Mouse (Mus musculus) thymus, adult 2 months (tissue): ENCODE measurements around the gene Cdc34. TPM values are rescaled to one million over a fixed set of nuclear protein-coding genes. Genes with fewer than 3 reads are reported as not detected.

Experiments
- DNase-seq: peaks from one replicate; pipeline ENCODE4 v3.0.0; 2021
- H3K27ac ChIP-seq: fragments of 200-500 bp; 2 replicates; pipeline ENCODE4 v1.5.1; 2012; ENCODE audit warnings: low read length, control low read depth; ENCODE audit not compliant: control insufficient read depth, insufficient read depth
- H3K27me3 ChIP-seq: fragments of 200-500 bp; 2 replicates; pipeline ENCODE4 v1.6.1; 2012; ENCODE audit warnings: mild to moderate bottlenecking, low read length, moderate library complexity, mixed read lengths; ENCODE audit not compliant: control insufficient read depth, insufficient read depth
- H3K36me3 ChIP-seq: fragments of 200-500 bp; 2 replicates; pipeline ENCODE4 v1.6.1; 2012; ENCODE audit warnings: mild to moderate bottlenecking, low read length, moderate library complexity; ENCODE audit not compliant: control insufficient read depth, insufficient read depth
- H3K4me1 ChIP-seq: fragments of 200-500 bp; replicated peaks from 2 replicates; pipeline ENCODE4 v1.6.1; 2012; ENCODE audit warnings: low read length; ENCODE audit not compliant: control insufficient read depth, insufficient read depth
- H3K4me3 ChIP-seq: fragments of 200-500 bp; 2 replicates; pipeline ENCODE4 v1.5.1; 2012; ENCODE audit warnings: mild to moderate bottlenecking, low read length, control low read depth, moderate library complexity; ENCODE audit not compliant: control insufficient read depth, insufficient read depth
- CTCF ChIP-seq: fragments of 200-500 bp; IDR thresholded peaks from 2 replicates; pipeline ENCODE4 v1.5.1; 2012; ENCODE audit warnings: mild to moderate bottlenecking, control low read depth, low read length, moderate library complexity, borderline replicate concordance; ENCODE audit not compliant: control insufficient read depth, poor library complexity, insufficient read depth; ENCODE audit errors: extremely low read depth
- POLR2A ChIP-seq: fragments of 200-500 bp; IDR thresholded peaks from 2 replicates; pipeline ENCODE4 v1.6.1; 2012; ENCODE audit warnings: mild to moderate bottlenecking, low read length, control low read depth, moderate library complexity; ENCODE audit not compliant: control insufficient read depth, poor library complexity, insufficient read depth; ENCODE audit errors: extremely low read depth
- WGBS: fragments of 180-500 bp; shearing (Covaris S2); methylation state at CpG from one replicate; pipeline ENCODE4 v1.1.7; 2018; 5-methylcytosine and 5-hydroxymethylcytosine counted together
- polyA plus RNA-seq: library from polyadenylated mRNA; depleted of rRNA; stranded (reverse); fragments of >200 nt; gene quantifications from 2 replicates; pipeline ENCODE4 v1.2.3, GENCODE M21; 2012

Gene Cdc34
- polyA plus RNA-seq, 1 experiment: 309 TPM

DNA sequence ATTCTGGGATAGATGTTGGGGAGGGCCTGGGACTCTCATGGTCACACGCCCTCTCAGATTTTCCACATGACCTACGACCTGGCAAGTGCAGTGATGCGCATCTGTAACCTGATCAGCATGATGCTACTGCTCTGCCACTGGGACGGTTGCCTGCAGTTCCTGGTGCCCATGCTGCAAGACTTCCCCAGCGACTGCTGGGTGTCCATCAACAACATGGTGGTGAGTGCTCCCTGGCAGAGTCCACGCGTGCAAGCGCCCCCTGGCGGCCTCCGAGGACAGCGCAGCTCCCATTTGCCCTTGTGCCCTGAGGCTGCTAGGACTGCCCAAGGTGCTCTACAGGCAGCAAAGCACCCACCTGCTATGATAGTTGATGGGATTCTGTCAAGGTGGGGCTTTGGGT is 44.1 kb downstream of the Cdc34 start:
- Histone ChIP-seq H3K4me3 (no peak overlapping the region), H3K27ac (no peak overlapping the region), H3K27me3 (no peaks in the 10 kb centered on the region; the same call in 1 of the 2 replicates), H3K4me1 (no peaks in the 10 kb centered on the region), H3K36me3 (no peaks in the 10 kb centered on the region)
- WGBS: 42% methylated on average over 11 of the region's 11 CpGs
- TF ChIP-seq POLR2A (no peak), CTCF (peak; percentile 85; the same call in 1 of the 2 replicates)
- DNase-seq: peak; percentile 57

DNA sequence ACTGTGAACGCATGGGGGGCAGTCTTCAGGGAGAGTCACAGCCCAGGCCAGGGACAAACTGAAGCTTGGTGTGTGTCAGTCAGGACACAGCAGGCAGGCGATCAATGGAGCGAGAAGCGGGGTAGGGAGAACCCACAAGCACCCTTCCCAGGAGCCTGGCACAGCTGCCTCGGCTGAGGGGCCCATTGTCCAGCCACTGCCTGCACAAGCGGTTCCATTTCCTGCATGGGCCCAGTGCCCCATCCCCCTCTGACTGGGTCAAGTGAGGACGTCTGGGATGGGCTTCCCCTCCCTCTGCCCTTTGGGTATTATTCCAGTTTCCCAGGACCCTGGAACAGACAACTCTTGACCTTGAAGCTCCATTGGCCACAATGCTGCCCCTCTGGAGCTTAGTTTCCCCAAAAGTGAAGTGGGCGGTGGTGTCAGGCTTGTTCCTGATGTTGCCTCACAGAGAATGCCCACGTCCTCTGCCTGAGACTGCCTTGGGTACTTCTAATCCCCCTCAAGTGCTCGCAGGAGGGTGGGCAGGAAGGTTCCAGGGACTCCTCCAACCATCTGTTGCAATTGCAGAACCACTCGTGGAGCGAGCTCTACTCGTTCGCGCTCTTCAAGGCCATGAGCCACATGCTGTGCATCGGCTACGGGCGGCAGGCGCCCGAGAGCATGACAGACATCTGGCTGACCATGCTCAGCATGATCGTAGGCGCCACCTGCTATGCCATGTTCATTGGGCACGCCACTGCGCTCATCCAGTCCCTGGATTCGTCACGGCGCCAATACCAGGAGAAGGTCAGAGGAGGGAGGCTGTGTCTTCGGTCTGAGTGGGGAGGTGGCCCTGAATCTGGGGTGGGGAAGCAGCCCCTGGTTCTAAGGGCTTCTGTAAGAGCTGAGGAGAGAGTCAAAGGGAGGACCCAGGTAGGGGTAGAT is 46.6 kb downstream of the Cdc34 start:
- no peak for DNase-seq
- Histone ChIP-seq H3K27me3 (no peaks in the 10 kb centered on the region), H3K4me3 (no peak overlapping the region), H3K27ac (no peak overlapping the region), H3K36me3 (no peaks in the 10 kb centered on the region), H3K4me1 (no peaks in the 10 kb centered on the region)
- TF ChIP-seq CTCF (no peak), POLR2A (no peak)
- WGBS: 72% methylated on average over 28 of the region's 28 CpGs

DNA sequence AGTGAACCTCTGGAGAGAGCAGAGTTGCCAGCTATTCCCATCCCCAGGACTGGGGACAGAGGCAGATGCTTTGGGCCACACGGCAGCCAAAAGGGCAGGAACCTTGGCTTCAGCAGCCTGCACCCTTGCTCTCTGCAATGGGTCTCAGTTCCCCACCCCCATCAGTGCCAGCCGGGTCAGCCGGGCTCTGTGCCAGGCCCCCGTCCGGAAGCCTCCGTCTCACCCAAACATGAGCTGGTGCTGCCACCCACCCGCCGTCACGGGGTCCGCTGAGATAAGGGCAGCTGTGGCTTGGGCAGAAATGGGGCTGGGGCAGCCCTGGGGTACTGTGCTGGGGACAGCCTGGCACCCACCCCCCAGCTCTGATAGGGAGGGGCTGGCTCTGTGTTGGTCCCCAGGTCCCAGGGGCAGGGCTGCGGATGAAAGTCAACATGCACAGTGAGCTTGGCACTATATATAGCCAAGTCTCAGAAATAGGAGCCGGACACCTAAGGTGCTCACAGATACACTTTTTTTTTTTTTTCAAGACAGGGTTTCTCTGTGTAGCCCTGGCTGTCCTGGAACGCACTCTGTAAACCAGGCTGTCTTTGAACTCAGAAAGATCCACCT is 47.5 kb downstream of the Cdc34 start:
- Histone ChIP-seq H3K4me1 (no peaks in the 10 kb centered on the region), H3K36me3 (no peaks in the 10 kb centered on the region), H3K4me3 (no peak overlapping the region), H3K27me3 (no peaks in the 10 kb centered on the region), H3K27ac (no peak overlapping the region)
- 52% methylated on average over 13 of the region's 13 CpGs for WGBS
- TF ChIP-seq CTCF (no peak), POLR2A (no peak)
- DNase-seq: no peak

DNA sequence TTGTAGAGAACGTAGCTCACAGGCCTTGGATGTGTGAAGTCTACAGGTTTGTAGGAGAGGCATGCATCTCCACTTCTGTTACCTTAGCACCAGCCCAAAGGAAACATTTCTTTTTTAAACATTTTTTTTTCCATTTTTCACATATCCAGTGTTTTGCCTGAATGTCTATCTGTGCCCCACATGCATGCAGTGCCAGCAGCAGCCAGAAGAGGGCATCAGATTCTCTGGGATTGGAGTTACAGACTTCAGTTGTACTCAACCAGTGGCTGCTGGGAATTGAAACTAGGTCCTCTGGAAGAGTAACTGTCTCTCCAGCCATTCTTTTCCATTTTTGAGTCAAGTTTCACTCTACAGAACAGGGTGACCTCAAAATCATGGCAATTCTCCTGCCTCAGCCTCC is 50.5 kb downstream of the Cdc34 start:
- DNase-seq: peak; percentile 68
- no peaks in the 10 kb centered on the region for H3K4me1 ChIP-seq
- H3K36me3 ChIP-seq: peaks cover 21% of the 10 kb centered on the region
- no peak overlapping the region for H3K4me3 ChIP-seq
- TF ChIP-seq POLR2A: no peak
- no peak for TF ChIP-seq CTCF
- WGBS: 100% methylated on average over 1 of the region's 1 CpGs
- H3K27ac ChIP-seq: no peak overlapping the region
- no peaks in the 10 kb centered on the region for H3K27me3 ChIP-seq

DNA sequence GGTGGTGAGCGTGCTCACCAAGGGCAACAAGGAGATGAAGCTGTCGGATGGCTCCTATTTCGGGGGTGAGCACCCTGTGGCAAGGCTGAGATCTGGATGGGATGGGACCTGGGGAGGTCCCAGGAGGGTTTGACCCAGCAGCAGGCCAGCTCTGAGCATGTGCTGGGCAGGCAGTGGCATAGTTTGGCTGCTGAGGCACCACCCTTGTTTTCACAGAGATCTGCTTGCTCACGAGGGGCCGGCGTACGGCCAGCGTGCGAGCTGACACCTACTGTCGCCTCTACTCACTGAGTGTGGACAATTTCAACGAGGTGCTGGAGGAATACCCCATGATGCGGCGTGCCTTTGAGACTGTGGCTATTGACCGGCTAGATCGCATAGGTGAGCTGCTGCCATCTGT is 51.9 kb downstream of the Cdc34 start:
- TF ChIP-seq POLR2A (no peak), CTCF (no peak)

DNA sequence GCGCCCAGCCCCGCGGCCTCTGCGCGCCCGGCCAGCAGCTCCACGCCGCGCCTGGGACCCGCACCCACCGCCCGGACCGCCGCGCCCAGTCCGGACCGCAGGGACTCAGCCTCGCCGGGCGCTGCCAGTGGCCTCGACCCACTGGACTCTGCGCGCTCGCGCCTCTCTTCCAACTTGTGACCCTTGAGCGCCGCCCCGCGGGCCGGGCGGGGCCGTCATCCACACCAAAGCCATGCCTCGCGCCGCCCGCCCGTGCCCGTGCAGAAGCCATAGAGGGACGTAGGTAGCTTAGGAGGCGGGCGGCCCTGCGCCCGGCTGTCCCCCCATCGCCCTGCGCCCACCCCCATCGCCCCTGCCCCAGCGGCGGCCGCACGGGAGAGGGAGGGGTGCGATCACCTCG is 53.4 kb downstream of the Cdc34 start:
- TF ChIP-seq CTCF: no peak
- TF ChIP-seq POLR2A: no peak
- H3K36me3 ChIP-seq: peaks cover 26% of the 10 kb centered on the region
- no peaks in the 10 kb centered on the region for H3K27me3 ChIP-seq
- 94% methylated on average over 51 of the region's 52 CpGs for WGBS
- no peaks in the 10 kb centered on the region for H3K4me1 ChIP-seq
- no peak overlapping the region for H3K27ac ChIP-seq
- H3K4me3 ChIP-seq: no peak overlapping the region
- no peak for DNase-seq

More for the DNA sequence above, 51.9 kb downstream of the Cdc34 start:
- H3K27me3 ChIP-seq: no peaks in the 10 kb centered on the region
- no peak overlapping the region for H3K27ac ChIP-seq
- no peak for DNase-seq
- peaks cover 22% of the 10 kb centered on the region for H3K36me3 ChIP-seq
- WGBS: 98% methylated on average over 15 of the region's 15 CpGs
- no peak overlapping the region for H3K4me3 ChIP-seq
- H3K4me1 ChIP-seq: no peaks in the 10 kb centered on the region
